Mouse (Mus musculus): ENCODE measurements around the gene Tmem198.

Gene Tmem198

DNA sequence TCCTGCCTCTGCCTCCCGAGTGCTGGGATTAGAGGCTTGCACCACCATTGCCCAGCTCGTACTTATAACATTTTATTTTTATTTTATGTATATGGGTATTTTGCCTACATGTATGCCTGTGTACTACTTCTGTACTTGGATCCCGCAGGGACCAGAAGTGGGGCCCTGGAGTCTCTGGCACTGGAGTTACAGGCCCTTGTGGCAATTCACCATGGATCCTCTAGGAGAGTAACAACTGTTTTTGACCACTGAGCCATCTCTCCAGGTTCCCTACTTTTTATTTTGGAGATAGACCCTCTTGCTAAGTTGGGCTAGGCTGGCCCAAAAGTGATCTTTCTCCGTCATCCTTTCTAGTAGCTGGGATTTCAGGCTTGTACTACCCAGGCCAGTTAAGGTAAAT is 39.1 kb downstream of the Tmem198 start:
- no peak for DNase-seq (ENCODE audit: low read depth)

DNA sequence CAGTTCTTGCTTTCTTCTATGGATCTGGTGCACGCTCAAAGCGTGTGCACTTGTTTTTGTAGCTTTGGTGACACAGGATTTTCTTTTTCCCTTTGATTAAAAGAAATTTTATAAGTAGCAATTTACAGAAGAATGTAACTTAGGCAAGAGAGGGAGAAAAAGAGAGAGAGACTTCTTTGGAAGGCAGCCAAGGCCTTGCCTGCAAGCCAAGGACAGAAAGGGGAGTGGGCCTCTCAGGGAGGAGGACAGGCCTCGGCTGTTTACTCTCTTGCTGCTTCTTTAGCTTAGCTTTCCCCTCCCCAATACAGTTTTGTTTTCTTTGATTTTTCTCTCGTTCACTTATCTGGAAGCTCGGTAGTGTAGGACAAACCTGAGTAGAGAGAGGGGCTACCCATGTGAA is 40.2 kb downstream of the Tmem198 start:
- no peak for DNase-seq (ENCODE audit: low read depth)

DNA sequence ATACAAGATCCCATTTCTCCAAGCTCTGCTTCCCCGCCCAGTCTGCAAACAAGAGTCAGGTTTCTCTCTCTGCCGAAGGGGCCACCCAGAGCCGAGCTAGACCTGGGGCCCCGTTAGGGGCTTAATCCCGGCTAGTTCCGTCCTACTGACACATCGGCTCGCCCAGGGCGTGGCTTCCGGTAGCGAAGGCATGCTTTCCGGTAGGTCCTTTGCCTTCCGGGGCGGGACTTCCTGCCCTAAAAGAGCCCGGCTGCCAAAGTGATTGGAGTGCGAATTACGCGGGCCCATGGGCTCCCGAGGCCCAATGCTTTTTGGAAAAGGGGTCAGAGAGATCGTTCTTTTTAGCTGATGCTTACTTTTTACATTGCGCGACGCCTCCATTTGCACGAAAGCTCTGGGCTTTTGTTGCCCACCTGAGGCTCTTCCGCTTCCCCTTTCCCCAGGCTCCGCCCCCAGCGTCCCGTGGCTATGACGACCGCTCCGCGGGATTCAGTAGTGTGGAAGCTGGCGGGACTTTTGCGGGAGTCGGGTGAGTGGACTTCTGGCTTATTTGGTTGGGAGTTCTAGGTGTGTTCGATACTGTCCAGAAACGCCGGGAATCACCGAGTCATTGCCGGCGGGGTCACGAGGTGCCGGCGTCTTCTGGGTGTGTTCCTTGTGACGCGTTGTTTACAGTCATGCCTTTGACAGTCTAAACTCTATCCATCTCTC is 42.1 kb downstream of the Tmem198 start, which contains the start of gene Stk11ip:
Gene Stk11ip, plus strand, starts transcription at position 209 of the 711 bp plus-strand sequence.
- DNase-seq (ENCODE audit: low read depth): peak; percentile 96

- DNase-seq (ENCODE audit: low read depth): no peak
These were observed 45.3 kb downstream of the Tmem198 start for GRCm38 (mm10) chr1:75524679-75525078.

- DNase-seq (ENCODE audit: low read depth): no peak
These were observed 51.2 kb downstream of the Tmem198 start for GRCm38 (mm10) chr1:75530546-75530945.

GRCm38 (mm10) chr1:75532280-75533172 is 53.2 kb downstream of the Tmem198 start:
- no peak for DNase-seq (ENCODE audit: low read depth)

GRCm38 (mm10) chr1:75533325-75534252 is 54.3 kb downstream of the Tmem198 start:
- no peak for DNase-seq (ENCODE audit: low read depth)

Data from induced T-regulatory cell, adult 2 months (primary cell).